Comparison of ENCODE assay signal across 23 mouse cellular contexts in the genomic region with DNA sequence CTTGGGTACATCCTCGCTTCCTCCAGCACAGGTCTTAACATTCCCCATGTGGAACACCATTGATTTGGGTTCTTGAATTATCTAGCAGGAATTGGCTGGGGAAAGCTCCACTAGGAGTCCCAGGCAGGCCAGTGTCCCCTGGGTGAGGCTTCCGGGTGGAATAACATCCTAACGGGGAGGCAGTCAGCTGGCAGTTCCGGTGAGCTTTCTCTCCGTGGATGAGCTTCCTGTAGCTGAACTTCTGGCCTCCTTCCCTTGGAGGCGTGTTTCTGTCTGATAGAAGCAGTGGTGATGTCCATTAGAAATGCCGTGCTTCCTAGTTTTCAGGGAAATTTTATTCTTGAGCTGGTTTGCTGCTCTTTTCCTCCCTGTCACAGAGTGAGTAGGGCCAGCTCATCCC. TPM values are rescaled to one million over a fixed set of nuclear protein-coding genes. Genes with fewer than 3 reads are reported as not detected.
DNase-seq lines count a peak whose midpoint lies in the region; ATAC-seq and TF ChIP-seq lines count a peak whose summit lies in the region.
"Had no signal": no experiment of that assay in that cellular context is flagged by ENCODE, and none has a peak within 500 bp of the region (broad histone marks: within the 10 kb centered on the region; RNA-seq: fewer than 3 reads in every experiment).

No protein-coding gene starts in this region.

- WGBS in liver, adult 2 months: 23% methylated on average over 7 of the region's 7 CpGs
- 87% methylated on average over 7 of the region's 7 CpGs for WGBS in liver, embryonic 11.5 days

- H3K4me1 ChIP-seq in liver, adult 2 months (ENCODE audit: control insufficient read depth, insufficient read depth, low read length): peaks cover 27% of the 10 kb centered on the region
- H3K4me1 ChIP-seq in liver, embryonic 11.5 days (replicated peaks; ENCODE audit: control insufficient read depth, insufficient read depth, low read length): no peaks in the 10 kb centered on the region
- H3K4me1 ChIP-seq: embryonic facial prominence, embryonic 12.5 days; heart, embryonic 13.5 days; midbrain, embryonic 12.5 days had no signal

- H3K4me2 ChIP-seq in liver, embryonic 11.5 days: no peak overlapping the region
- H3K4me2 ChIP-seq: embryonic facial prominence, embryonic 12.5 days; heart, embryonic 13.5 days; liver, embryonic 15.5 days; midbrain, embryonic 12.5 days had no signal

- H3K79me2 ChIP-seq in liver, adult 2 months (ENCODE audit: control insufficient read depth, insufficient read depth, low read length): no peaks in the 10 kb centered on the region

- no peak overlapping the region for H3K9ac ChIP-seq in liver, adult 2 months (ENCODE audit: low read depth, low read length)
- no peak overlapping the region for H3K9ac ChIP-seq in liver, embryonic 11.5 days (ENCODE audit: low read depth, low read length)
- H3K9ac ChIP-seq: embryonic facial prominence, embryonic 12.5 days; heart, embryonic 13.5 days; liver, embryonic 15.5 days; midbrain, embryonic 12.5 days had no signal

- no peak for ATAC-seq in liver, embryonic 11.5 days (replicated peaks; ENCODE audit: low FRiP score)
- ATAC-seq: forebrain, embryonic 16.5 days had no signal

- peak overlapping the region; percentile 76 for H3K27ac ChIP-seq in liver, adult 2 months (replicated peaks; ENCODE audit: insufficient read depth, low read depth, low read length)
- no peak overlapping the region for H3K27ac ChIP-seq in liver, embryonic 11.5 days (ENCODE audit: low read depth, low read length)
- H3K27ac ChIP-seq: embryonic facial prominence, embryonic 12.5 days; heart, embryonic 13.5 days; liver, embryonic 15.5 days; midbrain, embryonic 12.5 days; stomach, postnatal 0 days had no signal

- TF ChIP-seq CTCF in liver, adult 2 months (IDR thresholded peaks at IDR 0.05; ENCODE audit: low read depth, low read length): no peak

- no peak for TF ChIP-seq POLR2A in liver, adult 2 months (IDR thresholded peaks at IDR 0.05; ENCODE audit: extremely low read depth, insufficient read depth, low read length)

- peaks cover 9% of the 10 kb centered on the region; the same call in 1 of the 2 replicates for H3K36me3 ChIP-seq in liver, adult 2 months (ENCODE audit: control insufficient read depth, insufficient read depth, low read length)
- H3K36me3 ChIP-seq in liver, embryonic 11.5 days (ENCODE audit: control insufficient read depth, insufficient read depth, low read length): peaks cover 25% of the 10 kb centered on the region

- H3K4me3 ChIP-seq in liver, adult 2 months (ENCODE audit: insufficient read depth, low read depth, low read length): no peak overlapping the region
- no peak overlapping the region for H3K4me3 ChIP-seq in liver, embryonic 11.5 days (ENCODE audit: low read depth, low read length)
- H3K4me3 ChIP-seq: embryonic facial prominence, embryonic 12.5 days; heart, embryonic 13.5 days; liver, embryonic 15.5 days; midbrain, embryonic 12.5 days had no signal

- no peaks in the 10 kb centered on the region for H3K27me3 ChIP-seq in liver, adult 2 months (ENCODE audit: control insufficient read depth, insufficient read depth, low read length)
- H3K27me3 ChIP-seq in liver, embryonic 11.5 days (replicated peaks; ENCODE audit: control insufficient read depth, insufficient read depth, low read length): no peaks in the 10 kb centered on the region
- H3K27me3 ChIP-seq: embryonic facial prominence, embryonic 12.5 days; heart, embryonic 13.5 days; liver, embryonic 15.5 days; midbrain, embryonic 12.5 days had no signal

- peak; percentile 92 for DNase-seq in heart, adult 11 months
- no peak for DNase-seq in heart, adult 8-10 months (ENCODE audit: low spot score)
- DNase-seq in liver, adult 2 months (ENCODE audit: extremely low read depth, low read depth, low spot score): peak; percentile 67
- DNase-seq in liver, embryonic 11.5 days (ENCODE audit: low spot score): no peak
- peak; percentile 90 for DNase-seq in R1 (ENCODE audit: low read depth, low spot score)
- peak; percentile 43 for DNase-seq in kidney, postnatal 14 days
- no peak for DNase-seq in cerebellum, postnatal 25 days
- DNase-seq in urinary bladder, adult 18-20 months (ENCODE audit: low spot score in 2 of 2): no peak
- DNase-seq: cerebellum, adult 18-20 months; layer of hippocampus, postnatal 36 days; left cerebral cortex, postnatal 4 days; lung, postnatal 4 days; right cerebral cortex, postnatal 25 days had no signal

- H3K9me3 ChIP-seq in liver, embryonic 11.5 days (ENCODE audit: control insufficient read depth, low read length): no peaks in the 10 kb centered on the region
- H3K9me3 ChIP-seq: embryonic facial prominence, embryonic 12.5 days; heart, embryonic 13.5 days; liver, embryonic 15.5 days; midbrain, embryonic 12.5 days had no signal

RNA-seq across cellular contexts. Expression of a gene that starts 17.6 kb away (rescaled TPM):
- 10 to 100 TPM; 28.4 to 36.5 (median 31.4) TPM for total RNA-seq in heart, adult 8-10 months (2022)
- 54.0 and 54.6 TPM in 2 replicates for total RNA-seq in liver, adult 2 months (2014; rRNA removed)
- 16.2 and 22.3 TPM in 2 replicates for polyA plus RNA-seq in liver, adult 2 months (2012; rRNA removed)
- polyA plus RNA-seq in liver, embryonic 11.5 days (2014; fragmentation: Nextera tagmentation; extraction: Ambion mirVana): 121 and 137 TPM in 2 replicates

RNA-seq across cellular contexts. Expression of a gene that starts 17.7 kb away (rescaled TPM):
- total RNA-seq in heart, adult 8-10 months (2022): 100 to 1,000 TPM; 233 to 250 (median 245) TPM
- total RNA-seq in liver, adult 2 months (2014; rRNA removed): 118 and 129 TPM in 2 replicates
- polyA plus RNA-seq in liver, adult 2 months (2012; rRNA removed): 69.3 and 73.4 TPM in 2 replicates
- polyA plus RNA-seq in liver, embryonic 11.5 days (2014; fragmentation: Nextera tagmentation; extraction: Ambion mirVana): 493 and 545 TPM in 2 replicates

RNA-seq across cellular contexts. Expression of a gene that starts 42.0 kb away (rescaled TPM):
- total RNA-seq in heart, adult 8-10 months (2022): not detected
- total RNA-seq in liver, adult 2 months (2014; rRNA removed): not detected in 2 replicates
- not detected in 2 replicates for polyA plus RNA-seq in liver, adult 2 months (2012; rRNA removed)
- 0.10 TPM in 1 of 2 replicates, not detected in the other for polyA plus RNA-seq in liver, embryonic 11.5 days (2014; fragmentation: Nextera tagmentation; extraction: Ambion mirVana)
- total RNA-seq: adrenal gland, adult 18-20 months; common myeloid progenitor, adult 5-6 weeks; gastrocnemius, adult 18-20 months; layer of hippocampus, adult 18-20 months; layer of hippocampus, postnatal 36 days; left cerebral cortex, postnatal 4 days had no signal
- polyA plus RNA-seq: embryonic facial prominence, embryonic 12.5 days; forebrain, embryonic 16.5 days; heart, embryonic 13.5 days; liver, embryonic 15.5 days had no signal

RNA-seq across cellular contexts. Expression of a gene that starts 48.1 kb away (rescaled TPM):
- 1 to 10 TPM; 2.9 to 4.2 (median 3.7) TPM for total RNA-seq in heart, adult 8-10 months (2022)
- total RNA-seq in liver, adult 2 months (2014; rRNA removed): 1.9 and 2.3 TPM in 2 replicates
- polyA plus RNA-seq in liver, adult 2 months (2012; rRNA removed): 0.51 and 0.73 TPM in 2 replicates
- 4.6 and 6.3 TPM in 2 replicates for polyA plus RNA-seq in liver, embryonic 11.5 days (2014; fragmentation: Nextera tagmentation; extraction: Ambion mirVana)

Comparison
In these comparisons a context has a peak if more than half of its experiments do, and no peak if none do; other contexts are left out.
1. DNase-seq: peak in heart, adult 11 months (single experiment), liver, adult 2 months (single experiment), R1 (single experiment) and kidney, postnatal 14 days (single experiment); none in heart, adult 8-10 months (single experiment), liver, embryonic 11.5 days (single experiment), cerebellum, postnatal 25 days (0 of 2) and urinary bladder, adult 18-20 months (0 of 2).